Mouse (Mus musculus) c-Kit-negative CD71-positive TER-119-positive erythroid progenitor cells, embryonic 14.5 days (primary cell): ENCODE results near the gene Antxr1.

Experiments used
- DNase-seq: peaks from one replicate; pipeline ENCODE4 v3.0.0-alpha.2; 2013; ENCODE audit warnings: low read depth, low spot score

The Antxr1 gene

GRCm38 (mm10) chr6:87143594-87143993, 192.0 kb downstream of the Antxr1 start:
- DNase-seq = no peak

DNA sequence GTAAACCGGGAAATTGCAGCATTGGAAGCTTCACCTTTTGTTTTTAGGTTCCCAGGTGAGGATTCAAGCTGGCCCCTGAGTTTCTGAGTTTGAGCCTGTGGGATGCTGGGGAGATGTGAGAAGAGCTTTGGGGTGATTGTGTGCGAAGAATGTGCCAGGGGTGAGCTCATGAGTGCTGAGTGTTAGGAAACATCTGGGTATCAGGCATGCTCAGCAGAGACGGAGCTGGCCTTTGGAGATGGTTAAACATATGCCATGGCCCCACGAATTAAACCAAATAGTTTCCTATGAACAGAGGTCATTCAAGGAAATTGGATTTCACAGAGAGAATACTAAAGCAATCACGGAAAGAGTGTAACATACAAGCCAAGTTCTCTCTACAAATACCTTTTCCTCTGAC, 193.4 kb downstream of the Antxr1 start:
- DNase-seq = no peak

GRCm38 (mm10) chr6:87139796-87140553, 195.6 kb downstream of the Antxr1 start:
- peak; percentile 53 for DNase-seq

DNA sequence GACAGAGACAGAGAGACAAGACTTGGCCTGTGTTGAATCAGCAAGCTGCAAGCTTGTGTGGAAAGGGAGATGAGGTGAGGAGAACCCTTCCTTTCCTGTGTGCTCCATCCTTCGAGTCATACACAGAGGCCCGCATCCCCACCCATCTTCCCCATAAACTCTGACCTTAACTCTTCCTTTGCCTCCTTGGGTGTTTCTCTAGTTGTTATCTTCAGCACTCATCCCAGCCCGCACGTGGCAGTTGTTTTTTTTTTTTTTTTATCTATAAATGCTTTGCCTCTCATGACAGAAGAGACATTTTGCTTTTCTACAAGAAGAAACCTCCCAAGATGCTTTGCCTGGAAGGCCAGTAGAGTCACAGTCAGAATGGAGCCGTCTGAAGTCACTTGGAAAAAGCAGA, 197.1 kb downstream of the Antxr1 start:
- no peak for DNase-seq

GRCm38 (mm10) chr6:87133966-87134546, 201.6 kb downstream of the Antxr1 start:
- DNase-seq = no peak

GRCm38 (mm10) chr6:87133520-87133919, 202.1 kb downstream of the Antxr1 start:
- no peak for DNase-seq

GRCm38 (mm10) chr6:87131078-87131477, 204.5 kb downstream of the Antxr1 start:
- DNase-seq = no peak

DNA sequence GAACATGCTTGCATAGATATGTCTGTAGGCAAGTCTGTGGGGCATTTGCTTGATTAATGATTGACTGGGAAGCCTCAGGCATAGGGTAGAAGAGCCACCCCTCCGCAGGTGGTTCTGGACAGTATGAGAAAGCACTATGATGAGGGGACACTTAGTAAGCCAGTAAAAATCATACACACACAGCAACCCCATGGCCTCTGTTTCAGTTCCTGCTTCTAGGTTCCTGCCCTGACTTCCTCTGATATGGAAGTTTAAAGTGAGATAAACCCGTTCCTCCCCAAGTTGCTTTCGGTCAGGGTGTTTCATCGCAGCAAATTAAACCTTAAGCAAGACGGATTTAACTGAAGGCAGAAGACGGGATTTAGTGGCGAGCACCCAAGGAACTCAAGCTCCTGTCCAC, 205.0 kb downstream of the Antxr1 start:
- DNase-seq = no peak

- DNase-seq = no peak
Measured at GRCm38 (mm10) chr6:87129861-87130260, 205.8 kb downstream of the Antxr1 start.

DNA sequence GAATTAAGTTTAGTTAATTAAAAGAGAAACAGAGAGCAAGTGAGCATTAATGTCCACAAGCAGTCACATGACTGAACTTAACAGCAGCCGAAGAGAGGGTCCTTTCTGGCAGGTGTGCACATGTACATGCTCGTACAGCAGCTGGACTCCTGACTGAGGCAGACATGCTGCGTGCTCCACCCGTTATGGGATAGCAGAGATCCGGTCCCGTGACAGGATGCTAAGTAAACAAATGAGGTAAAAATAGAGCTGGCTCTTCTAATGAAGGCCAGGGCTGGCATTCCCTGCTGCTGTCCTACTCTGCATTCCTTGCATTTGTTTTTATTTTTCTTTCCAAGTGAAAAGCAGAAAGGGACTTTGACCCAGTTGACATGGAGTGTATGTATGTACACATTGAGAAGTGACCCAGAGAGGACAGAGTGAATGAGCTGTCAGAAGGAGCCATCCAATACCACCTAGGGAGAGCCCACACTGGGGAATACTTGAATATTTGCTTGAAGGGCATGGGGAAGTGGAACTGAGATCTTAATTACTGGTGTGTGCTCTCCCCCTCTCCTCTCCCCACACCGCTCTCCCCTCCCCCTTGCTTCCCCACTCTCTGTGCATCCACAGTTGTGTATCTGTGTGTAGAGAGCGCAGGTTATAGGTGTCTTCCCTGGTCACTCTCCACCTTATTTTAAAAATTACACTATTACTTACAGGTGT, 208.4 kb downstream of the Antxr1 start:
- no peak for DNase-seq

GRCm38 (mm10) chr6:87123973-87124372, 211.6 kb downstream of the Antxr1 start:
- DNase-seq = no peak

- no peak for DNase-seq
Measured at GRCm38 (mm10) chr6:87123406-87123805, 212.2 kb downstream of the Antxr1 start.

DNA sequence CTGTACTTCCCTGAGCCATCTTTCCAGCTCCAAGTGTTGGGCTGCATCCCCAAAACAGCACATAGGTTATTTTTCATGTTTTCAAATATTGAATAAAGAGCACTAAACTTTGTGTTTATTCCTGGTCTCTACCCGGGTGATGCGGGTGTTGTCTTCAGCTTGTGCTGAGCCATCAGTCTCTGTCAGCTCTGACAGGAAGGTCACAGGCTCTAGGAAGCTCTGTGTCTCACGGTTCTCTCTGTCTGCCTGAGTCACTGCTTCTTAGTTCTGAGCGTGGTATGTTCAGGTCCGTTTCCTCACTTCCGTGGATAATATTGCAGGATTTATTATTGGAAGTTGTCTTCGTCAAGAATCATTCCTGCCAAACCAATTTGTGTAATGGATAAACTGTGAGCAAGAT, 213.7 kb downstream of the Antxr1 start:
- no peak for DNase-seq

DNA sequence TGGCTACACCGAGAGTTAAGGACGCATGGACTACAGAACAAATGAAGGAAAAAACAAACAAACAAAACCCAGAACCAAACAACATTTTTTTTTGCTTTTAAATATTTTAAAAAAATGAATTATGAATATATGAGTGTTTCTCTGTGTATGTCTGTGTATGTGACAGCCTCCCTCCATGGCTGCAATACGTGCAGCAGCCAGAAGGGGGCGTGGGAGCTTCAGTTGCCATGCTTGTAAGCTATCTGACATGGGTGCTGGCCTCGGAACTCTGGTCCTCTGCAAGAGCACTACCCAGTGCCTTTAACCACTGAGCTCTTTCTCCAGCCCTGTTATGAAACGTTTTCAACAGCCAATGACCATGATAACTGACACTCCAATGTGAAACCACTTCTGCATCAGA, 215.0 kb downstream of the Antxr1 start:
- no peak for DNase-seq

DNA sequence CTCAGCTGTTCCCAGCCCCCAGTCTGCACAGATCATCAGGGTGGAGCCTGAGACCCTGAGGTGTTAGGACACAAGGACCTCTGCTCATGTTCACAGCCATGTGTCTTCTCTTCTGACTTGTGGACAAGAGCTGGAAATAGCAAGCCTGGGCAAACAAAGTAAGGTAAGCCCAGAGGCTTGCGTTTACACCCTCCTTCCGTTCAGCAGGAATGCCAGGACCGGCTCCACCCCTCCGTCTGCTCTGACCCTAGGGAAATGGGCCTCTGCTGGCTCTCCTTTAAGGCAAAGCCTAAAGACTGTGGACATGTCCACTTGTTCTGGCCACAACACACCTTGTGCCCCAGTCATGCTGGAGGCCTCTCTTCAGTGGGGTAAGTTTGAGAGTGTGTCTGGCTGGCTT, 215.6 kb downstream of the Antxr1 start:
- DNase-seq = no peak

DNA sequence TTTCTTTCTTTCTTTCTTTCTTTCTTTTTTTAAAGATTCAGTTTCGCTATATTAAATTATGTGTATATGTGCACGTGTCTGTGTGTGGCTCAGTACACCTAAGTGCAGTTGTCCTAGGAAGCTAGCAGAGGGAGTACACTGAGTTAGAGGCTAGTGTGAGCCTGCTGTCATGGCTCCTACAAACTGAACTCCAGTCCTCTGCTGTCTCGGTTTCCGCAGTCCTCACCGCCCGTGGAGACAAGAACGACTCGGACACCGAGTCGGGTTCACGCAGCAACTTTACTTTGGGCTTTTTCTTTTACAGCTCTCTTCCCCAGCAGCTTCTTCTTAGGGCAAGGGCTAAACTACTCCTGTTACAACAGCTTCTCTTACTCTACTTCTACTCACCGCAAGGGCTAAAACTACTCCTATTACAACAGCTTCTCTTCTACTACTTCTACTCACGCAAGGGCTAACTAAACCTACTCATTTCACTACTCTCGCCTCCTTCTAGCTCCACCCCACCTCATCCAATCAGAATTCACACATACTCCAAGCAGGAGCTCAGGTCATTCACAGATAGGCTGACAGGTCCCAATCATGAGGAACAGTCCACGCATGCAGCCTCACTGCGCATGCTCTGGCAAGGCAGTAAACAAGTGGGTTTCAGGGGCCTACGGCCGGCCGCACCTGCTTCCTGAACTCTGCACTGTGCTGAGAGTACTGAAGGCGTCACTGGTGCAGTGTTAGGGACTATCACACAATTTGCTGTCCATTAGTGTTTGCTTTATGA, 216.4 kb downstream of the Antxr1 start:
- no peak for DNase-seq

GRCm38 (mm10) chr6:87116596-87116995, 219.0 kb downstream of the Antxr1 start:
- no peak for DNase-seq

DNA sequence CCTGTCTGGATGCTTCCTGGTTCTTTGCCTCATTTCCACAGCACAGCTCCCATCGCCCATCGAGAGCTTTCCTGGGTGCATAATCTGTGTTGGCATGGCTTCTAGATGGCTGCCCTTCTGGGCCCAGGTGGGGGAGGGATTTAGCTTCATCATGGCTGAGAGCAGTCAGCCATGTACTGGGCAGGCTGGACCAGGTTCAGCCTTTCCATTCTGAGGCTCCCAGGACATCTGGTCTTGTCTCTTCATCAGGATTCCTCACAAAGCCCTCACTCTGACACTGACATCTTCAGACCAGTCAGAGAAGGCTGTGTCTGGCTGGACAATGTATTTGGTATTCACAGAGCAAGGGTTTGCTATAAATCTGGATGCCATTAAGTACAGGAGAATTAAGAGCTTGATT, 219.6 kb downstream of the Antxr1 start:
- DNase-seq = no peak

GRCm38 (mm10) chr6:87112125-87112524, 223.5 kb downstream of the Antxr1 start:
- DNase-seq = no peak

DNA sequence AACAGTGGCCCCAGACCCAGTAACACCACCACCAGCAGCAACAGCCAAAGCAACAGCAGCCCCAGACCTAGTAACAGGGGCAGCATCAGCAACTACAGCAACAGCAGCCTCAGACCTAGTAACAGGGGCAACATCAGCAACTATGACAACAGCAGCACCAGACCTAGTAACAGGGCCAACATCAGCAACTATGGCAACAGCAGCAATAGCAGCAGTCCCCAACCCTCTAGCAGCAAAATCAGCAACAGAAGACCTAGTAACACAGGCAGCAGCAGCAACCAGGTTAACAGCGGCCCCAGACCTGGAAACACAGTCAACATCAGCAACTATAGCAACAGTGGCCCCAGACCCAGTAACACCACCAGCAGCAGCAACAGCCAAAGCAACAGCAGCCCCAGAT, 224.1 kb downstream of the Antxr1 start:
- no peak for DNase-seq

DNA sequence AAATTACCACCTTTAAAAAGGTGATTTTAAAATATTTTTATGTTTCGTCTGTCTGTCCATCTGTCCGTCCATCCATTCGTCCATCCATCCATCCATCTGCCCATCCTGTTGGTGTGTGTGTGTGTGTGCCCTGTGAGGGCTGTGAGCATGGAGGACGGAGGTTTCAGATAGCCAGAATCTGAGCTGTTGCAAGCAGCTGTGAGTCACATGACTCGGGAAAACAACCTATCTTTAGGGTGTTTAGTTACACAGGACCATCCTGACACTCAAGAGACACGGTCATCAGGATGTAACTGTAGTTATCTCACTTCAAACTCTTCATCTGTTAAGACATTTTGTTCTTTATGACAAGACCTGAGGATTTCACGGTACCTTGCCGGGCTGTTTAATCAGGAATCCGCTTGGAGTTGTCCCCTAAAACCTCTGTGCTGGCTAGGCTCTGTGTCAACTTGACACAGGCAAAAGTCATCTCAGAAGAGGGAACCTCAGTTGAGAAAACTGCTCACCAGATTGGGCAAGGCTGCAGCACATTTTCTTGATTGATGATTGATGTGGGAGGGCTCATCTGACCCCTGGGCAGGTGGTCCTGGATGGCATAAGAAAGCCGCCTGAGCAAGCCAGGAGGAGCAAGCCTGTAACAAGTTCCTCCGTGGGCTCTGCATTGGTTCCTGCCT, 231.4 kb downstream of the Antxr1 start, which contains the start of gene D6Ertd527e:
D6Ertd527e (plus strand) TSS at position 624 of the 674 bp plus-strand sequence.
- no peak for DNase-seq
